Mouse (Mus musculus): ENCODE measurements around the gene Ccsap. TPM values are rescaled to one million over a fixed set of nuclear protein-coding genes. Genes with fewer than 3 reads are reported as not detected.

The Ccsap gene
- polyA plus RNA-seq, 1 experiment, result 2.9 TPM

GRCm38 (mm10) chr8:123882412-123882811 lies 22.4 kb upstream of the Ccsap start:
- TF ChIP-seq POLR2A (IDR thresholded peaks at IDR 0.05; ENCODE audit: low read depth, low read length) (no peak), CTCF (IDR thresholded peaks at IDR 0.05; ENCODE audit: borderline replicate concordance, insufficient read depth, low read length) (no peak)
- Histone ChIP-seq H3K4me1 (ENCODE audit: control insufficient read depth, insufficient read depth, low read length) (peaks cover 18% of the 10 kb centered on the region), H3K4me3 (ENCODE audit: insufficient read depth, low read length) (no peak overlapping the region), H3K27ac (ENCODE audit: insufficient read depth, low read length) (no peak overlapping the region)

- TF ChIP-seq CTCF (IDR thresholded peaks at IDR 0.05; ENCODE audit: borderline replicate concordance, insufficient read depth, low read length), result no peak; the same call in 1 of the 2 replicates
- no peak for TF ChIP-seq POLR2A (IDR thresholded peaks at IDR 0.05; ENCODE audit: low read depth, low read length)
- H3K4me1 ChIP-seq (ENCODE audit: control insufficient read depth, insufficient read depth, low read length), result peaks cover 16% of the 10 kb centered on the region
- H3K27ac ChIP-seq (ENCODE audit: insufficient read depth, low read length), result no peak overlapping the region
- H3K4me3 ChIP-seq (ENCODE audit: insufficient read depth, low read length), result no peak overlapping the region
These were observed 20.9 kb upstream of the Ccsap start for GRCm38 (mm10) chr8:123880821-123881350.

- TF ChIP-seq CTCF (IDR thresholded peaks at IDR 0.05; ENCODE audit: borderline replicate concordance, insufficient read depth, low read length) (no peak), POLR2A (IDR thresholded peaks at IDR 0.05; ENCODE audit: low read depth, low read length) (no peak)
- Histone ChIP-seq H3K27ac (ENCODE audit: insufficient read depth, low read length) (no peak overlapping the region), H3K4me1 (ENCODE audit: control insufficient read depth, insufficient read depth, low read length) (peaks cover 13% of the 10 kb centered on the region), H3K4me3 (ENCODE audit: insufficient read depth, low read length) (no peak overlapping the region)
These were observed 20.3 kb upstream of the Ccsap start for GRCm38 (mm10) chr8:123880271-123880670.

- Histone ChIP-seq H3K4me1 (ENCODE audit: control insufficient read depth, insufficient read depth, low read length) (no peaks in the 10 kb centered on the region), H3K27ac (ENCODE audit: insufficient read depth, low read length) (no peak overlapping the region), H3K4me3 (ENCODE audit: insufficient read depth, low read length) (no peak overlapping the region)
- TF ChIP-seq CTCF (IDR thresholded peaks at IDR 0.05; ENCODE audit: borderline replicate concordance, insufficient read depth, low read length) (no peak), POLR2A (IDR thresholded peaks at IDR 0.05; ENCODE audit: low read depth, low read length) (no peak)
These were observed 17.9 kb upstream of the Ccsap start for GRCm38 (mm10) chr8:123877865-123878264.

- TF ChIP-seq POLR2A (IDR thresholded peaks at IDR 0.05; ENCODE audit: low read depth, low read length) (no peak), CTCF (IDR thresholded peaks at IDR 0.05; ENCODE audit: borderline replicate concordance, insufficient read depth, low read length) (no peak)
- Histone ChIP-seq H3K4me1 (ENCODE audit: control insufficient read depth, insufficient read depth, low read length) (no peaks in the 10 kb centered on the region), H3K4me3 (ENCODE audit: insufficient read depth, low read length) (no peak overlapping the region), H3K27ac (ENCODE audit: insufficient read depth, low read length) (no peak overlapping the region)
These were observed 14.3 kb upstream of the Ccsap start for GRCm38 (mm10) chr8:123874324-123874723.

- TF ChIP-seq CTCF (IDR thresholded peaks at IDR 0.05; ENCODE audit: borderline replicate concordance, insufficient read depth, low read length), result no peak
- TF ChIP-seq POLR2A (IDR thresholded peaks at IDR 0.05; ENCODE audit: low read depth, low read length), result no peak
- Histone ChIP-seq H3K4me1 (ENCODE audit: control insufficient read depth, insufficient read depth, low read length) (no peaks in the 10 kb centered on the region), H3K27ac (ENCODE audit: insufficient read depth, low read length) (no peak overlapping the region), H3K4me3 (ENCODE audit: insufficient read depth, low read length) (no peak overlapping the region)
These were observed 13.4 kb upstream of the Ccsap start for GRCm38 (mm10) chr8:123873364-123873763.

- Histone ChIP-seq H3K27ac (ENCODE audit: insufficient read depth, low read length) (no peak overlapping the region), H3K4me3 (ENCODE audit: insufficient read depth, low read length) (no peak overlapping the region), H3K4me1 (ENCODE audit: control insufficient read depth, insufficient read depth, low read length) (peaks cover 8% of the 10 kb centered on the region)
- TF ChIP-seq CTCF (IDR thresholded peaks at IDR 0.05; ENCODE audit: borderline replicate concordance, insufficient read depth, low read length), result no peak
- TF ChIP-seq POLR2A (IDR thresholded peaks at IDR 0.05; ENCODE audit: low read depth, low read length), result no peak
These were observed 12.0 kb upstream of the Ccsap start for GRCm38 (mm10) chr8:123872048-123872447.

- no peak overlapping the region for H3K4me3 ChIP-seq (ENCODE audit: insufficient read depth, low read length)
- H3K27ac ChIP-seq (ENCODE audit: insufficient read depth, low read length), result peak overlapping the region; percentile 73
- TF ChIP-seq POLR2A (IDR thresholded peaks at IDR 0.05; ENCODE audit: low read depth, low read length) (no peak), CTCF (IDR thresholded peaks at IDR 0.05; ENCODE audit: borderline replicate concordance, insufficient read depth, low read length) (no peak)
- H3K4me1 ChIP-seq (ENCODE audit: control insufficient read depth, insufficient read depth, low read length), result peaks cover 10% of the 10 kb centered on the region
These were observed 7.0 kb upstream of the Ccsap start for GRCm38 (mm10) chr8:123866971-123867370.

- TF ChIP-seq POLR2A (IDR thresholded peaks at IDR 0.05; ENCODE audit: low read depth, low read length) (no peak), CTCF (IDR thresholded peaks at IDR 0.05; ENCODE audit: borderline replicate concordance, insufficient read depth, low read length) (no peak)
These were observed 5.8 kb upstream of the Ccsap start for GRCm38 (mm10) chr8:123865786-123866185.

GRCm38 (mm10) chr8:123860386-123860785 lies 377 bp upstream of the Ccsap start:
- H3K4me3 ChIP-seq (ENCODE audit: insufficient read depth, low read length), result peak overlapping the region; percentile 71; the same call in 1 of the 2 replicates
- no peak for TF ChIP-seq POLR2A (IDR thresholded peaks at IDR 0.05; ENCODE audit: low read depth, low read length)
- TF ChIP-seq CTCF (IDR thresholded peaks at IDR 0.05; ENCODE audit: borderline replicate concordance, insufficient read depth, low read length), result no peak
- H3K4me1 ChIP-seq (ENCODE audit: control insufficient read depth, insufficient read depth, low read length), result no peaks in the 10 kb centered on the region
- no peak overlapping the region for H3K27ac ChIP-seq (ENCODE audit: insufficient read depth, low read length)

More at GRCm38 (mm10) chr8:123865786-123866185, 5.8 kb upstream of the Ccsap start:
- no peak overlapping the region for H3K27ac ChIP-seq (ENCODE audit: insufficient read depth, low read length)
- H3K4me3 ChIP-seq (ENCODE audit: insufficient read depth, low read length), result no peak overlapping the region
- H3K4me1 ChIP-seq (ENCODE audit: control insufficient read depth, insufficient read depth, low read length), result peaks cover 10% of the 10 kb centered on the region

Measured in embryonic fibroblast, embryonic 13.5 days (primary cell).